Mouse (Mus musculus): ENCODE data around the gene Gnl3.

Gnl3 gene

DNA sequence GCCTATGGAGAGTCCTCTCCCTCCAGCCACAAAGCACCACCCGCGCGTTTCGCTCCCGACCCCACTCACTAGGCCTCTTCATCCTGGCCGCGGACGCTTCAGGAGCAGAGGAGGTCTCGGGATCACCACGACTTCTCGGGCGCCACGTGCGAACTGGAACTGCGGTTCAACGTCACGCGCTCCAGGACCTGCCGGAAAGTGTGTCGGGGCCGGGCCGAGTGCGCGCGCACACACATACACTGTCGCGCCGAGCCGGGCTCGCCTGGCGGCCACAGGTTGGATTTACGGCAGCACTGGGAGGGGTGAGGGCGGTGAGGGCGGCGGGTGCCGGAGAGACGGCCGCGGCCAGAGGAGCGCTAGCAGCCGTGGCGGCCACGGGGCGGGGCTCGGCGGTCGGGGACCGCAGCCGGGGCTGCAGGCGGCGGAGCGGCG lies at the start of gene Gnl3, which contains the start of gene Pbrm1:
Gene Gnl3, minus strand, starts transcription at position 293 of the 432 bp plus-strand sequence.
Gene Pbrm1, plus strand, starts transcription at position 279 of the 432 bp plus-strand sequence.
- DNase-seq, result peak; percentile 95

DNA sequence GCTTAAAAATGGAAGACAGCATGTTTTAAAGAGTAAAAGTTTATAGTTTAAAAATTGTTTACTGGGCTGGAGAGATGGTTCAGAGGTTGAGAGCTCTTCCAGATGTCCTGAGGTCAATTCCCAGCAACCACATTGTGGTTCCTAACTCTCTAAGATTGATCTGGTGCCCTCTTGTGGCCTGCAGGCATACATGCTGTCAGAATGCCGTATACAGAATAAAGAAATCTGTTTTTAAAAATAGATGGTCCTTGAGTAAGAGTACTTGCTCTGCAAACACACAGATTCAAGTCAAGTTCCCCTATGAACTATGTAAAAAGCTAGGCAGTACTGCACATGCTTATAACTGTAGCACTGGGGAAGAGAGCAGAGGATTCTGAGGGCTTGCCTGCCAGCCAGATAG lies 43.3 kb upstream of the Gnl3 start:
- no peak for DNase-seq

DNA sequence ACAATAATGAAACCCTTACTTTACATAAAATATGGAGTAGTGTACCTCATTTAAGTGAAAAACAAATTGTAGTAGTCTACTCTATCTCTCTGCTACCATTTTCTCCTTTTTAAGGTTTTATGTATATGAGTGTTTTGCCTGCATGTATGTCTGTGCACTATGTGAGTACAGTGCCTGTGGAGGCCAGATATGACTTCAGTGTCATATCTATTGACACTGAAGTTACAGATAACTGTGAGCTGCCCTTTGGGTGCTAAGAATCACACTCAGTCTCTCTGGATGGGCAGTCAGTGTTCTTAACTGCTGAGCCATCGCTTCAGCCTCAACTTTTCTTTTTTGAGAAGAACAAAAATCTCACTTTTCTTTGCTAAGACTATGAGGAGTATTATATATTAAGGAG lies 26.9 kb upstream of the Gnl3 start:
- no peak for DNase-seq

DNA sequence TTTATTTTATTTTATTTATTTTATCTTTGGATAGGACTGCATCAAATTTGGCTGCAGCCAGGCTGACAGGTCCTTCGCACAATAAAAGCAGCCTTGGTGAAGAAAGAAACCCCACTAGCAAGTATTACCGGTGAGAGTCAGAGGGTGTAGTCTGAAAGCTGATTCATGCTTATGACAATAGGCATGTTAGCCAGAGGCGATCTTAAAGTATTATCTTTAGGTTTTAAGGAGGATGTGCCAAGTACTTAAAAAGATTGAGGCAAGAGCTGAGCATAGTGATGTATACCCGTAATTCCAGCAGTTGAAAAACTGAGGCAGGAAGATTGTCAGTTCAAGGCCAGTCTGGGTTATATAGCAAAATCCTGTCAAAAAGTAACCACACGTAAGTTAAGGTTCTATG lies 26.3 kb upstream of the Gnl3 start:
- no peak for DNase-seq

DNA sequence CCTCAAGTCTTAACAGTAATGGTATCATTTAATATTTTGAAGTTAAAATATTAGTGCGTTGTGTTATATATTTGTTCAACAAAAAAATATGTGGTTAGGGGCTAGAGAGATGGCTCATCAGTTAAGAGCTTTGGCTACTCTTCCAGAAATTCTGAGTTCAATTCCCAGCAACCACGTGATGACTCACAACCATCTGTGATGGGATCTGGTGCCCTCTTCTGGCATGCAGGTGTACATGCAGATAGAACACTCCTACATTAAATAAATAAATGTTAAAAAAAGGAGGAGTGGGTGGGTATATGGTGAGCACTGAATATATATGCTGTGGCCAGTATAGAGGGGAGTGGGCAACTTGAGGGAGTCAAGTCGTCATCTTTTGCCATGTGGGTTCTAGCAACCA lies 6.8 kb upstream of the Gnl3 start:
- DNase-seq, result no peak

- no peak for DNase-seq
Observed at GRCm38 (mm10) chr14:31022579-31022978, 3.6 kb upstream of the Gnl3 start.

- DNase-seq, result peak; percentile 79 to 80
Observed at GRCm38 (mm10) chr14:31019331-31020205, 616 bp upstream of the Gnl3 start.

- no peak for DNase-seq
Observed at GRCm38 (mm10) chr14:31017854-31018253, 1.1 kb downstream of the Gnl3 start.

- DNase-seq, result no peak
Observed at GRCm38 (mm10) chr14:31016063-31016462, 2.9 kb downstream of the Gnl3 start.

DNA sequence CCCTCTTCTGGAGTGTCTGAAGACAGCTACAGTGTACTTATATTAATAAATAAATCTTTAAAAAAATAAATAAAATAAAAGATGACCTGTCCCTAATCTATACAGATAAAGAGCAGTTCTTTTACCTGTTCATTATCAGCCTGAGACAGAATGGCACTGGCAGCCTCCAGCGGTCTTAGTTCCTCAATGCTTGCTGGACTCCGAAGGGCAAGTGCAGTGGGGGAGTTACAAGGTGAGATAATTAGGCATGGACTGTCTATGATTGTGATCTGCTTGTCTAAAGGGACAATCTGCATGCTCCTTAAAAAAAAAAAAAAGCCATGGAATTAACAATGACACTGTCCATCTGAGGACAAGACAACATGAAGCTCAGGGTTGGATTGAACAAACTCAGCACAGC lies 5.0 kb downstream of the Gnl3 start:
- DNase-seq, result no peak

GRCm38 (mm10) chr14:31011588-31011987 lies 7.4 kb downstream of the Gnl3 start:
- DNase-seq, result no peak

DNA sequence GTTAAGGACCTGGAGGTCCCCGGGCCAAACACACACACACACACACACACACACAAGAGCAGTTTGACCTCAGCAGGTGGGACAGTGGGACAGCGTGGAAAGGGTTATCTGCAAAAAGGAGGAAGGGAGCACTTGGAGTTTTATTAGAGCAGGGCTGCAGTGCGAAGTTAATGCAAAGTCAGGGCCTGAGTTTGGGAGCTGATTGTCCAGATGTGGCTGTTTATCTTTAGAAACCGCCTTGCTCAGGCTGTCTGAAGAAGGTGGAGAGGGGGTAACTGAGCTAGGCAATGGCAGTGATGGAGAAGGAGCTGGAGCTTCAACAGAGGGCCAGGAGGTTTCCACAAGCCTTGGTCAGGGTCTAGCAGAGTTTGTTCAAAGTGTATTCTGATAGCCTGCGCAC lies 12.2 kb downstream of the Gnl3 start:
- no peak for DNase-seq

DNA sequence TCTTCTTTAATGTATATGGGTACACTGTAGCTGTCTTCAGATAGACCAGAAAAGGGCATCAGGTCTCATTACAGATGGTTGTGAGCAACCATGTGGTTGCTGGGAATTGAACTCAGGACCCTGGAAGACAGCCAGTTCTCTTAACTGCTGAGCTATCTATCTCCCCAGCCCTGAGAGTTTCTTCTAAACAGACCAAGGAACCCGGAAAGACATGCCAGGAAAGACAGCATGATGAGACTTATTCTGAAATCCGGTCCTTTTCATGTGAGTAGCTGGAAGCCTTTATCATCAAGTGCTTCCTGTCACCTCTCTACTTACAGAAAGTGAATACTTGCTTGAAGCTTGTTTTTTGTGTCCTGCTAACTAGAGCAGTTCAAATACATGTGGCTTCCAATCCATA lies 14.4 kb downstream of the Gnl3 start:
- DNase-seq, result no peak

GRCm38 (mm10) chr14:31001307-31002205 lies 17.4 kb downstream of the Gnl3 start, which contains the start of the genes Glt8d1 and Spcs1:
Gene Glt8d1, plus strand, starts transcription at chr14:31001400.
Gene Spcs1, minus strand, starts transcription at chr14:31001672.
- DNase-seq, result peak; percentile 73 to 91

DNA sequence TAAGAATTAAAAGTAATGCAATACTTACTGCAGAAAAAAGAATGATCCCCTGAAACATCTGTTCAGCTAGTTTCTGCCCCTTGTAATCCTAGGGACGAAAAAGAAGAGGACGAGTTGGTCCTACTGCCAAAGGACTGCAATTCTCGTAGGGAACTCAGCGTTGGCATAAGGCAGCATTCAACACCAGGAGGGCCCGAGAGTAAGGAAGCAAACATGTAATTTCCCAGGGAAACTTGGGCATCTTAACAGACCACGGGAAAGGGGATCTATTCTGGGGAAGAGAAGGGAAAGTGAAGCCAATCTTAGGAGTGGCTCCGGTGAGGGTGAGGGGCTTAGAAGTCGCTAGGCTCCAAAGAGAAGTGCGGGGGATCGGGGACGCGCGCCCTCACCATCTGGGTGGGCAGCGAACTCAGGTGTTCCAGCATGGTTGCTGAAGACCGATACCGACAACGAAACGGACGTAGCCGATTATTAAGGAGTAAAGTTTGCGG lies 18.1 kb downstream of the Gnl3 start:
- no peak for DNase-seq

DNA sequence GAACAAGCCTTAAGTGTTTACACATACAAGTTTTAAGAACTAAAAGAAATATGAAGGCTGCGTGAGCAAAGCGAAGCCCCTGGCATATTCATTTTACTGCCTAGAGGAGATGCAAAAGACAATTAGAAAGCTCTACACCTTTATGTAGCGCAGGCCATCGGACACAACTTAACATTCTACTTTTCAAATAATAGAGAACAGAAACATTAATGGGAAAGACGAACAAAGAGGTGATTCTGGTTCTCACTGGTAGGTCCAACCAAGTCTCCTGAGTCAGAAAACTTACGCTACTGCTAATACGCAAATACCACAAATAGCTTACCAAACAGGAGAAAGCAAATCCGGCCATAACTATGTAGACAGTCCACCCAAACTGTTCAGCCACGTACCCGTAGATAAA lies 18.6 kb downstream of the Gnl3 start:
- no peak for DNase-seq

DNA sequence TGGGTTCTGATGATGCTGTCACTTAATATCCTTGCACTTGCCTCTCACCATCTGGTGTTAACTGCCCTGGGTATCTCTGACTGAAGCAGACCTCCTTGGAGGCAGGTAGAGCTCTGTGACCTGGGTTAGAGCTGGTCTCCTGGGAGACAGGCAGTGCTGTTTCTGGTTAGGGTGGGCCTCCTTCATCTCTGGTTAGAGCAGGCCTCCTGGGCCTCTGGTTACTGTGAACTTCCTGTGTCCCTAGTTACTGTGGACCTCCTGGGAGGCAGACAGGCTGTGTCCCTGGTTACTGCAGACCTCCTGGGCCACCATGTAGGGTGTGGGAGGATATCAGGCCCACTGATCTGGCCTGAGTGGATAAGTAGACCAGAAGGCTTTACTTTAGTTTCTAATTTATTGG lies 22.5 kb downstream of the Gnl3 start:
- no peak for DNase-seq

GRCm38 (mm10) chr14:30976222-30976621 lies 42.7 kb downstream of the Gnl3 start:
- DNase-seq, result no peak

GRCm38 (mm10) chr14:30974204-30974603 lies 44.7 kb downstream of the Gnl3 start:
- no peak for DNase-seq

All from spleen, adult 18-20 months (tissue).